Mouse (Mus musculus): ENCODE data around the gene Tnr. TPM values are rescaled to one million over a fixed set of nuclear protein-coding genes. Genes with fewer than 3 reads are reported as not detected.

Tnr gene
- total RNA-seq, 2 experiments from 2014 or later, result 138 to 146 TPM

DNA sequence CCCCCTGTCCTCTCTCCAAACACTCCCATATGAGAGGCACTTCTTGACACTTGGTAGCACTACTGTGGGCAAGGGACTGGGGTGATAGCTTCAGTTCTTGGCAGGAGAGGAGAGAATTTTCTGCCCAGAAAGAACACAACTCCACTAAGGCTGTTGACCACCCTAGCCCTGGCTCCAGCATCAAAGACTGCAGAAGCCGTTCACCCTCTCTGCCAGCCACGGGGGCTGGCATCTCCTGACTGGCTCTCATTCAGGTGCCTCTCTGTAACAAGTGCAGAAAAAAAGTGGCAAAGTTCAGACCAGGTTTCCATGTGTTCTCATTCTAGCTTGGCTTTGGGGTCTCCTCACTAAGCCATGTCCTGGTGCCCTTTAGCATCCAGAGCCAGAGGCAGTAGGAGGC, 157.7 kb downstream of the Tnr start:
- DNase-seq (ENCODE audit: extremely low spot score in 1 of 2, low spot score in 2 of 2), result no peak
- no peak overlapping the region for H3K4me3 ChIP-seq
- no peak for TF ChIP-seq CTCF (IDR thresholded peaks at IDR 0.05)
- intact Hi-C loops (cut with DNase I), result no loop called here
- H3K27ac ChIP-seq, result no peak overlapping the region

DNA sequence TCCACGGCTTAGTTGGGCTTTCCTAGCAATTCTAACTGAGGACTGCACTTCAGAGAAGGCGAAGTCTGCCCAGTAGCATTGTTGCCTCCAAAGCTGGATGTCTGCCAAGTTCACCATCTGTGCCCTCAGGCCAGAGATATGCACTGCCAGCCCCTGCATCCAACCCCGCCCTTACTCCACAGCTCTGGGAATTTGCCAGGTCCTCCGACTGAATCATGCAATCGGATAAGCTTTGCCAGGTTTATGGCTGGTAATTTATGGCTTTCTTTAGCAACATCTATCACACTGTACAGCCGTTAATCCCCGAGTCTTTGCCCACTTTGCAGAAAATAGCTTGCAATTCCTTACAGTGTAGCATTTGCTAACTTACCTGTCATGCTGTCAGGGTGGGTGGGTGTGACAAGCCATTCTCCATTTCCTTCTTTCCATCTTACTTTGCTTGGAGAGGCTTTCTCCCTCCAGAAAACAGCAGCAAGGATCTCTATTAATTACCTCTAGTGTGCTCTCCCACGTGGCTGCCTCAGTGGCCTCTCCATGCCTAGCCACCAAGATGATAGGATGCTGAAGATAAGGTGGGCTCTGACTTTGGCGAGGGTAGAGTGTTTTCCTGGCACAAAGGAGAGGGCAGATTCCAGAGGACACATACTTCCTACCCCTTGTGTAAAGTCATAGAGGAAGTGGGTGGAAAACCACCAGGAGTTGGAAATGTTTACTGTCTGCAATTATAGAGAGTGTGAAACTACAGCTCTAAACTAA, 163.1 kb downstream of the Tnr start:
- TF ChIP-seq CTCF (IDR thresholded peaks at IDR 0.05), result no peak
- peak; percentile 35 to 42 for DNase-seq (ENCODE audit: extremely low spot score in 1 of 2, low spot score in 2 of 2)
- intact Hi-C loops (cut with DNase I), result no loop called here
- Histone ChIP-seq H3K27ac (no peak overlapping the region), H3K4me3 (no peak overlapping the region)

GRCm38 (mm10) chr1:159696717-159697116, 173.1 kb downstream of the Tnr start:
- TF ChIP-seq CTCF (IDR thresholded peaks at IDR 0.05), result no peak
- no peak overlapping the region for H3K4me3 ChIP-seq
- intact Hi-C loops (cut with DNase I), result loop anchor here (10.0 kb wide), 1 partner anchor 302 kb away; no protein-coding TSS in a partner anchor
- DNase-seq (ENCODE audit: extremely low spot score in 1 of 2, low spot score in 2 of 2), result no peak
- no peak overlapping the region for H3K27ac ChIP-seq

DNA sequence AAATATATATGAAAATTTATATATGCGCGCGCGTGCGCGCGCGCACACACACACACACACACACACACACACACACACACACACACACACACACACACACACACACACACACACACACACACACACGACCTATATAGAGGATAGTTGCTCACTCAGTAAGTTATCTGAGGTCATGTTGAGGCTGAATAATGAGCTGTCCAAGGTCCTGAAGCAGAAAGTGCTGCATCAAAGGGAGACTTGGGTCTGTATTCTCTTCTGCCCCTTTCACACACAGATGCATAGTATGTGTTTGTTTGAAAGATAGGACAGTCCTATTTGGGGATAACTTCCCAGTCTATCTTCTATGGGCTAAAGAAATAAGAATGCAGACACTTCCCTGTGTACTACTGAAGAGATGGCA, 178.5 kb downstream of the Tnr start:
- Histone ChIP-seq H3K4me3 (no peak overlapping the region), H3K27ac (no peak overlapping the region)
- DNase-seq (ENCODE audit: extremely low spot score in 1 of 2, low spot score in 2 of 2), result no peak
- intact Hi-C loops (cut with DNase I), result loop anchor here (10.0 kb wide), 1 partner anchor 183 kb away; no protein-coding TSS in a partner anchor
- TF ChIP-seq CTCF (IDR thresholded peaks at IDR 0.05), result no peak

DNA sequence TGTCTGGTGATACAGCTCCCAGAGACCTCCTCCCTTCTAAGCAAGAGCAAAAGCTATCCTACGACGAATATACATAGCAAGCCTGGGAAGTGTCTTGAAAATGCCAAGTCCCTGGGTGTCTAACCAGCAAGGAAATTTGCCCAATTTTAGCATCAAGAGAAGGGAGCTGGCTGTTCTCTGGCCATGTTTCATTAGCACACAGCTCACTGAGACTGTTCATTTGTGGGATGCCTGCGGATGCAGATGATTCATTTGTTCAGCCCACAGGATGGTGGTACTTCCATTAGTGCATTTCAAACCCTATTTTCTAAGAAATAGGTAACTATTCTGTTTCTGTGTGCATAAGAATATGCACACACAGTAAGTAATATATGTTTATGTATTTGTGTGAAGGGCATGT, 181.4 kb downstream of the Tnr start:
- no peak for TF ChIP-seq CTCF (IDR thresholded peaks at IDR 0.05)
- intact Hi-C loops (cut with DNase I), result loop anchor here (10.0 kb wide), 1 partner anchor 180 kb away; no protein-coding TSS in a partner anchor
- peak; percentile 20 to 22 for DNase-seq (ENCODE audit: extremely low spot score in 1 of 2, low spot score in 2 of 2)
- no peak overlapping the region; the same call in 1 of the 2 replicates for H3K27ac ChIP-seq
- no peak overlapping the region for H3K4me3 ChIP-seq

- Histone ChIP-seq H3K4me3 (no peak overlapping the region), H3K27ac (no peak overlapping the region; the same call in 1 of the 2 replicates)
- DNase-seq (ENCODE audit: extremely low spot score in 1 of 2, low spot score in 2 of 2), result no peak
- TF ChIP-seq CTCF (IDR thresholded peaks at IDR 0.05), result no peak
- intact Hi-C loops (cut with DNase I), result loop anchor here (5.0 kb wide), 2 partner anchors 56 to 194 kb away; partner anchors contain the start of gene Tnr
These were observed 192.7 kb downstream of the Tnr start for GRCm38 (mm10) chr1:159716301-159716700.

- intact Hi-C loops (cut with DNase I), result loop anchor here (5.0 kb wide), 2 partner anchors 55 to 195 kb away; partner anchors contain the start of gene Tnr
- peak; percentile 55 to 74 for DNase-seq (ENCODE audit: extremely low spot score in 1 of 2, low spot score in 2 of 2)
- peak overlapping the region; percentile 54; the same call in 1 of the 2 replicates for H3K27ac ChIP-seq
- no peak overlapping the region for H3K4me3 ChIP-seq
- no peak for TF ChIP-seq CTCF (IDR thresholded peaks at IDR 0.05)
These were observed 193.4 kb downstream of the Tnr start for GRCm38 (mm10) chr1:159717016-159717415.

DNA sequence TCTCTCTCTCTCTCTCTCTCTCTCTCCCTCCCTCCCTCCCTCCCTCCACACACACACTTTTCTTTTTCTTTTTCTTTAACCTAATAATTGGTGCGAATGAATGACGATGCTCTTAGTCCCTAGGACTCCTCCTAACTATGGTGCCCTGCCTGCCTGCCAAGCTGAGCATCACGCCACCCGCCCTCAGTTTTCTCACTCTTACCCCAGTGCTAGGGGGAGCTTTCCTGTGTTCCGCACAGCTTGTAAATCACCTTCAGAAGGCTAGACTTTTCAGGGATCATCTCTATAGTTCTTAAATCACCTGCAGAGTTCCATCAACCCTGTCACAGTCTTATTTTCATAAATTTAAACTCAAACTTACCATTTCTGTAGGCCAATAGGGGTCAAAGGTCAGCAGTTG, 200.2 kb downstream of the Tnr start:
- DNase-seq (ENCODE audit: extremely low spot score in 1 of 2, low spot score in 2 of 2), result no peak
- intact Hi-C loops (cut with DNase I), result no loop called here
- H3K4me3 ChIP-seq, result no peak overlapping the region
- no peak overlapping the region for H3K27ac ChIP-seq
- TF ChIP-seq CTCF (IDR thresholded peaks at IDR 0.05), result no peak

GRCm38 (mm10) chr1:159729270-159729669, 205.7 kb downstream of the Tnr start:
- no peak overlapping the region for H3K4me3 ChIP-seq
- no peak overlapping the region for H3K27ac ChIP-seq
- intact Hi-C loops (cut with DNase I), result no loop called here
- DNase-seq (ENCODE audit: extremely low spot score in 1 of 2, low spot score in 2 of 2), result no peak
- TF ChIP-seq CTCF (IDR thresholded peaks at IDR 0.05), result no peak

GRCm38 (mm10) chr1:159730826-159731225, 207.3 kb downstream of the Tnr start:
- H3K4me3 ChIP-seq, result no peak overlapping the region
- intact Hi-C loops (cut with DNase I), result no loop called here
- DNase-seq (ENCODE audit: extremely low spot score in 1 of 2, low spot score in 2 of 2), result no peak
- no peak for TF ChIP-seq CTCF (IDR thresholded peaks at IDR 0.05)
- H3K27ac ChIP-seq, result no peak overlapping the region

DNA sequence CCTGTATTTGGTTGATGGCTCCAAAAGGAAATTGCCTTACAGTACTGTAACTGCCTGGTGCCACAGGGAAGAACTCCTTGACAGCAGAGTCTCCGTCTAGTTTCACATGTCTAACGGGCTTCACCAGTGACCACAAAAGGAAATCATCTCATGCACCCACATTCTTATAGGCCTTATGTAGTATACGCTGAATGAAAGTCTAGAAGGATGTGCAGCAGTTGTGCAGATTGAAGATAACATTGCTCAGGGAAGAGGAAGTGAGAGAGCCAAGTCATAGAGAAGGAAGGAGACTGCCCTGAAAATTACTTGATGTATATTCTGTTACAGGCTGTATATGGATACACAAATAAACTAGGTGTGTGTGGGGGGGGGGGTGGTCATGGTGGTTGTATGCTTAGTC, 211.5 kb downstream of the Tnr start:
- Histone ChIP-seq H3K27ac (no peak overlapping the region), H3K4me3 (no peak overlapping the region)
- TF ChIP-seq CTCF (IDR thresholded peaks at IDR 0.05), result no peak
- intact Hi-C loops (cut with DNase I), result no loop called here
- DNase-seq (ENCODE audit: extremely low spot score in 1 of 2, low spot score in 2 of 2), result no peak

- no peak for TF ChIP-seq CTCF (IDR thresholded peaks at IDR 0.05)
- intact Hi-C loops (cut with DNase I), result no loop called here
- H3K4me3 ChIP-seq, result no peak overlapping the region
- DNase-seq (ENCODE audit: extremely low spot score in 1 of 2, low spot score in 2 of 2), result peak; percentile 37 to 38
- H3K27ac ChIP-seq, result peak overlapping the region; percentile 59
These were observed 215.9 kb downstream of the Tnr start for GRCm38 (mm10) chr1:159739478-159739877.
